Mouse (Mus musculus): ENCODE data around the gene Slc25a38.

The Slc25a38 gene

DNA sequence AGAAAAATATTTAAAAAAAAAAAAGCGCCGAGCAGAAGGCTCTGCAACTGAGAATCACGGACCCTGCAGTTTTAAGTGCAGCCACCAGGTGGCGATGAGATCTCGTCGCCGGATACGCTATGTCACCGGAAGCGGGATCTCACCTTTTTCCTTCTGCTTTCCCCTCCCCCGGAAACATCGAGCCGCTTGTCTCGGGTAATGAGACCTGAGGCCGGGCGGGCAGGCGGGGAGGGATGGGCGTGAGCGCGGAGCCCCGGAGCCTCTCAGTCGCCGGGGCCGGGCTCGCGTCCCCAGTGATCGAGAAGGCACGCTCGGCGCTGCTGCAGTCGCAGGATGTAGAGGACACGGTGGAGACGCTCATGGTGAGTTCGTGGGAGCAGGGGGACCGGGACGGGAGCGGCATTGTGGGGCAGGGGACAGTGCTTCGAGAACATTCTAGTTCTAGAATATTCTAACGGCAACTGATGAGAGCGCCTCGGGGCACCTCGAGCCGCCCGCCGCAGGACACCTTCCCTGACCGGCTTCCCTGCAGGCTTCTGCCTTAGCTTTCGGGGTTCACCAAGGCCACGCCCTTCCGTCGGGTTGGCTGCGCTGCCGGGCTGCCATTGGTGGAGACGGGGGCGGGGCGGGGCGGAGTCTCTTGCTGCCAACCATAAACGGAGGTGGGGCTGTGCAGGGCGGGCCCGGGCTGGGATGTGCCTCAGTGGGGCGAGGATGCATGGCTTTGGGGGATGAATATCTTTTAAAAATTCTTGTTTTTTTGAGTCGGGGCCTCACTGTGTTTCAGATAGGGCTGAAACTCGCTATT, at the start of gene Slc25a38:
TSS of gene Slc25a38 (plus strand) at position 164 of the 808 bp plus-strand sequence.
- peak; percentile 91 to 95 for DNase-seq (ENCODE audit: low spot score in 2 of 2)

DNA sequence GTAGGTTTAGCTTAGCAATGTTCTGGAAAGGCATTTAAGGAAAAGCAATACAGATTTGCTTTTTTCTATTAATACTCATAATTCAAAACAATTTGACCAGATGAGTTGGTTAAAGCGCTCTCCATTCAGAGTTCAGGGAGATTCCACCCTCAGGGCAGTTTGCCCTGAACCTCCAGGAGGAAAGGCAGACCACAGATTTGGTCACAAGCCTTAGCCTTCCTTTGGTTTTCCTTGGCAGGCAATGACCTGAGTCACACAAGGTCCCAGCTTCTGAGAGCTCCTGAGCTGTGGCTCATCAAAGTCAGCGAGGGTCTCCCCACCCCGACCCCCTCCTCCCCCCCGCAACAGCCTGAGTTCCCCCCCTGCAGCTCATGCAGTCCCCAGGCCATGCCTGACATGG, 45.9 kb upstream of the Slc25a38 start:
- no peak for DNase-seq (ENCODE audit: low spot score in 2 of 2)

DNA sequence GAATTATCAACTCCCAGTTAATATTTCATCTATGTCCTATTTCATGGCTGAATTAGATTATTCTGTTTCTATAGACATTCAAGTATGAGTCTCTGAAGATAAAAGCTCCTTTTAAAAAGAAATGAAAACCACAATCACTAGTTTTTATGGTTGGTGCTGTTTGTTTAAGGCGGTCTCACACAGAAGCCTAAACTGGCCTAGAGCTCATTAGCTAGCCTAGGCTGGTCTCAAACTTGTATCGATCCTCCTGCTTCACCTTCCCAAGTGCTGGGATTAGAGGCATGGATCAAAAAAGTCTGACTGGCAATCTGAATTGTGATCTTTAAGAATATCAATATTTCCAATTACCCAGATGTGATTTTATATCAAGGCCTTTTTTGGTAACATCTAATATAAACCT, 42.6 kb upstream of the Slc25a38 start:
- no peak for DNase-seq (ENCODE audit: low spot score in 2 of 2)

DNA sequence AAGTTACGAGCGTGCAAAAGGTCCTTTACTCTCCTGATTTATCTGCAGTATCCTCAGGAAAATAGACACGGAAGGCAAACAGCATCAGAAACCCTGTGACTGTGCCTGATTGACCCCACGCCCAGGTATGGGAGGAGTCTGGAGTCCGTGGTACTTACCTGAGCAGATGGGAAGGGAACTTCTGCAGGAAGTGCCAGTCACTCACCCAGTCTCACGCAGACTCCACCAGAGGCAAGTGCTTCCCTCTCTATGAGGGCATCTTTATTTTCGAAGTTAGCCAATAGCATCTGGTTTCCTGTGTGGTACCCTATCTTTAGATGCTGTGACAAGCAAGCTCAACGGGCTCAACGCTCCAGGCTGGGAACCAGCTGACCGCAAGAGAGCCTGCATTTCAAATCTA, 42.1 kb upstream of the Slc25a38 start:
- peak in 1 of 2 experiments; percentile 24 for DNase-seq (ENCODE audit: low spot score in 2 of 2)

DNA sequence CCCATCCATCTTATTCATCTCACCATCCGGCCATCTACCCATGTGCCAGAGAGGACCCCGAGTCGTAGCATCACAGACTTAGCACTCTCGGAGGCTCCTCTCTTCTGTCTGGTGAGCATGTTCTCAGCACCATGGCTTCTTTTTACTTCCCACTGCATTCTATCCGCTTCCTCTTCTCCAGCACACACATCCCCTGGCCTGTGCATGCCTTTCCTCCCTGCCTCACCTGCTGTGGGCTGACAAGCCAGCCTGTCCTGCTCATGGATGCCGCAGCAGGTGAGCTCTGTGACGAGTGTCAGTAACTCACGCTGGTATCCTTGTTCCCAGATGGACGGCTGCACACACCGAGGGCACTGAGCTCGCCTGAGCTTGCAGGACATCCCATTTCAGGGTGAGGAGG, 40.4 kb upstream of the Slc25a38 start, which contains the start of gene Cx3cr1:
TSS of gene Cx3cr1 (minus strand) at position 101 of the 400 bp plus-strand sequence.
- no peak for DNase-seq (ENCODE audit: low spot score in 2 of 2)

DNA sequence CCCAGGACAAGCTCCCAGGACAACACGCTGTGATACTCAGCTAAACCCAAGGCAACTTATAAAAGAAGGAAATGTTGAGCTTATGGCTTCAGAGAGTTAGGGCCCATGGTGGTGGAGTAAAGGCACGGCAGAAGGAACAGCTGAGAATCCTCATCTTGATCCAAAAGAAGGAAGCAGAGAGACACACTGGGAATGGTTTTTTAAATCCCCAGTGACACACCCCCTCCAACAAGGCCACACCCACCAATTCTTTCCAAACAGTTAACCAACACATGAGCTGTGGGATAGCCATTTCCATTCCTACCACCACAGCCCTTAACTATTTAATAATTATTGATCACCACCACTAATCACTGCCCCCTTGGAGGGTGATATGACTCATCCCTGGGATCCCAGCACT, 38.9 kb upstream of the Slc25a38 start:
- DNase-seq (ENCODE audit: low spot score in 2 of 2): no peak

DNA sequence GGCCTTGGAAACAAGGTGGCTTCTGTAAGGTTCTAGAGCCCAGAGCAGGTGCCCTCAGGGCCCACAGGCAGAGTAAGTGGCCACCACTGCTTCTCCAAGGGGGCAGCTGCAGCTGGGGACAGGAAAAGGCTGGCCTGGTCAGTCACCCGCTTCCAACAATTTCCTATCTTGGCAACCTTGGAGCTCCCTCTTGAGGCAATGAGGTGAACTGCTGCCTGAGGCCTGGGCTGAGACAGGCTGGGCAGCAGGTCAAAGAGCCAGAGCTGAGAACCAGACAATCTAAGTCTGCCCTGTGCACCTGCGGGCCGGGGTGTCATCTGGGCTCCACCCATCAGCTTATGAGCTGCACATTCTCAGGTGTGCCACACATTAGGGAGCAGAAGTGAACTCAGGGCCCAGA, 37.0 kb upstream of the Slc25a38 start:
- peak; percentile 51 to 76 for DNase-seq (ENCODE audit: low spot score in 2 of 2)

DNA sequence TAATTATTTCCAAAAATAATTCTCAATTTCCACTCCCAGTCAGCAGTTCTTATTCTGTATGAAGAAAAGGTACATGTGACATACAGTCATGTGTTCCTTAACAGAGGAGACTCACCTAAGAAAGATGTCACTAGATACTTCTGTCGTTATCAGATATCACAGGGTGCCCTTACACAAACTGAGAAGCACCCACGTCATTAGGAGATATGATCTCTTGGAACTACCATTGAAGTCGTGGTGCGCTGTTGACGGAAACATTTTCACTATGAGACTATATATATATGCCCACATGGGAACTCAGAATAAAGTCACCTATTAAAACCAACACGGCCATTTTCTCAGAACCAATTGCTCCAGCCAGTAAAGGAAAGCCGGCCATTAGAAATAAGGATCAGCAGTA, 35.7 kb upstream of the Slc25a38 start:
- DNase-seq (ENCODE audit: low spot score in 2 of 2): no peak

DNA sequence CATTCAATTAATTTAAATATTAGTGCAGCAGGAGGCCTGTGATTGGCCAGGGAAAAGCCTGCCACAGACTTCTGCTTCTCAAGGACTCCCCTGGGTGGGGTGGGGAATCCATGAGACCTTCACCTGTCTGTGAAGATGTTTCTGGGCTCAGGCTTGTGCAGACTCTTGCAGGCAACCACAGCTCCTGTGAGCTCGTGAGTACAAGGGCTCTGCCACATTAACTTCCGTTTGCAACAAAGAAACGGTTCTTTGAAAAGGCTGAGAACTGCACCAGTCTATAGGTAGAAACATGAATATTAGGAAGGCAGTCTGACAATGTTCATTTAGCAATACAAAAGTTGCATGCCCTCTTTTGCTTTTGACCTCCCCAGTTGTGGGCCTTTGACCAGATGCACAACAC, 31.9 kb upstream of the Slc25a38 start:
- DNase-seq (ENCODE audit: low spot score in 2 of 2): no peak

DNA sequence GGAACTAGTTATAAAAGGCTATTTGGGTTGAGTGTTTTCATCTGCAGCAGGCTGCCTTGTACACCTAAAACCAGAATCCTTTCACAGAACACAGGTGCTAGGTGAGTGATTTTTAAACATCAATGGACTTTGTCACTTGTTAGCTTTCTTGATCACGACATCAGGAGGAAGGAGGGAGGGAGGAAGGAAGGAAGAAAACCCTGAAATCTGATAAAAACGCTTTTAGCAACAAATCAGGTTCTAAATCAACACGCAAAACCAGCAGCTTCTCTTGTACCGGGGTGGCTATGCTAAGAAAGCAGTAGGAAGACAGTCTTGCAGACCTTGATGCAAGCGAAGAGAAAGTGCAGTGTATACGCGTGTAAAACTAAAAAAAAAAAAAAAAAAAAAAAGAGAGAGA, 30.3 kb upstream of the Slc25a38 start:
- no peak for DNase-seq (ENCODE audit: low spot score in 2 of 2)

DNA sequence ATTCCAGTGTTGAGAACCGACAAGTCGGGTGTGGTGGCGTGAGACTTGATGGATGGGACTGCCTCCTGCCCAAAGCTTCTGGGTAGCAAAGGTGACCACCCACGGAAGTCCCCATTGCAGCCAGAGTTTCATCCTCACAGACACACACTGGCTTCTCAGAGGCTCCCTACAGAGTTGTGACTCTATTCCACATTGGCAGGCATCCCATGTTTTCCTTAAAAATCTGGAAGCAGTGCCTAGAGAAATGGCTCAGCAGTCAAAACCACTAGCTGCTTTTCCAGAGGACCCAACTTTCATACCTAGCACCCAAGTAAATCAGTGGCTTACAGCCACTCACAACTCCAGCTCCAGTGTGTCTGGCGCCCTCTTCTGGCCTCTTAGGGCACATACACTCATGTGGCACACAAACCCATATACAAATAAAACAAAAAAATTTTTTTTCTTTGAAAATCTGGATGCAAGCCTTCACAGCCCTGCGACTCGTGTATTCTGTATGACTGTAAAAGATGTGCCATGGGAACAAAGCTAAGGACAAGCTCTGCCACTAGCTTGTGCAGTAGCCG, 29.5 kb upstream of the Slc25a38 start:
- no peak for DNase-seq (ENCODE audit: low spot score in 2 of 2)

DNA sequence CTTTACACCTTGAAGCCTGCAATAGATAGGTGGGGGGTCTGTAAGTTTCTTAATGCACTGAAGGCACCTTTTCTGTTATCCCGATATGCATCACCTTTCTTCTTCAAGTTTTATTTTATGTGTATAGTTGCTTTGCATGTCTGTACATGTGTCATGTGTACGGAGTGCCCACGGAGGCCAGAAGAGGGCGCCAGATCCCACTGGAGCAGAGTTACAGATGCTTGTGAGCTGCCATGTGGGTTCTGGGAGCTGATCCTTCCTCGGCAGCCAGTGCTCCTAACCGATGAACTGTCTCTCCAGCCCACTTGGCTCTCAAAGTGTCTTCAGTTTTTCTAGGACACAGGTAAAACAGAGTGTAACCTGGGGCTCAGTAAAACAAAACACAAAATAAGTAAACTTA, 28.9 kb upstream of the Slc25a38 start:
- no peak for DNase-seq (ENCODE audit: low spot score in 2 of 2)

DNA sequence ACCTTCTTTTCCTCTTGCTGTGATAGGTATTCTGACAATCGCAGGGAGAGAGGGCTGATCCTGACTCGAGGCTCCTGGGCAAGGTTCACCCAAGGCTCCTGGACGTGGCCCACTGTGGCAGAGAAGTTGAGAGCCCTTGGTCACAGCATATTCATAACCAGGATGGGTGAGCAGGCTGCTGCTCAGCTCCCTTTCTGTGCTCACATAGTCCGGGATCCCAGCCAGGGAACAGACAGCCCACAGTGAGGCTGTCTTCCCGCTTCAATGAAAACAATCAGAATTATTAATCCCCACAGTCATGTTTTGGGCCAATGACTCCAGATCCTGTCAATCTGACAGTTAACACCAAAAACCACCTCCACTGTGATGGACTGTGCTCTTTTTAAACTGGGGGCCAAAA, 28.2 kb upstream of the Slc25a38 start:
- no peak for DNase-seq (ENCODE audit: low spot score in 2 of 2)

DNA sequence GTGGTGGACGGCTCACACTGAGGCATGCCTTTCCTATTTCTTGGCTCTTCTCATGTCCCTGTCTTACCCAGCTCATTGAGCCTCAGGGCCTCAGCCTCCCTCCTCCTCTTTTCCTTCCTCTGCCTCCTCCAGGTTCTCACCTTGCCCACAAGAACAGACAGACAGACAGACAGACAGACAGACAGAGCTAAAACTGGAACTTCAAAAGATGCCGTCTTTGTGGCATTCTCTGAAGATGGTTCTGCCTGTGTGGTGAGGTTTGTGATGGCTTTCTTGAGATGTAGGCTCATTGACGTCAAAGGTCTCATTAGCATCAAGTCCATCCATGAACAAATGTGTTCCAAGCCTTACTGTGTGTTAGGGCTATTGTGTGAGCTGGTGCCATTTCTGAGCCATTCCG, 27.5 kb upstream of the Slc25a38 start:
- no peak for DNase-seq (ENCODE audit: low spot score in 2 of 2)

DNA sequence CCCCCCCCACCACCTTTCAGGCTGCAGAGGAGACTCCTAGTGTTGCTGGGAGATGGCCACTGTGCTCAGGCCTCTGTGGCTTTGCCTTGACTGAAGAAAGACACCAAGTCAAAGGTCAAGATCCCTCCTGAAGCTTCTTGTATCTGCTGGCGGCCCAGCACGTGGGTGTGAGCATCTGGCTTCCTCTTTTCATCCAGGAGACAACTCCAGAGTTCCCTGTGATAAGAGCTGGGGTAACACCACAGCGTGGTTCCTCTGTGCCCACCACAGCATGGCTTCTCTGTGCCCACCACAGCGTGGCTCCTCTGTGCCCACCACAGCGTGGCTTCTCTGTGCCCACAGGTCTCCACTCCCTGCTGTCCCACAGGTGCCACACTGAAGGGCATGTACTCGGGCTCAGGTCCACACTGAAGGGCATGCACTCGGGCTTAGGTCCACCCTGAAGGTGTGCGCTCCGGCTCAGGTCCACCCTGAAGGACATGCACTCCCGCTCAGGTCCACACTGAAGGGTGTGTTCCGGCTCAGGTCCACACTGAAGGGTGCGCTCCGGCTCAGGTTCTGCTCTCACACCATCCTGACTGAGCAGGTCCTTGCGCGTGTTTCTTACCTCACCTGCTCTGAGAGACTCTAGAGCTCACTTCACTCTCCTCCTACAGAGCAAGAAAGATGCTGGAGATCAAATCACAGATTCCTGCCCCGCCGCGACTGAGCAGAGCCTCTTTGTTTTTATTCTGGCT, 26.8 kb upstream of the Slc25a38 start:
- DNase-seq (ENCODE audit: low spot score in 2 of 2): no peak

DNA sequence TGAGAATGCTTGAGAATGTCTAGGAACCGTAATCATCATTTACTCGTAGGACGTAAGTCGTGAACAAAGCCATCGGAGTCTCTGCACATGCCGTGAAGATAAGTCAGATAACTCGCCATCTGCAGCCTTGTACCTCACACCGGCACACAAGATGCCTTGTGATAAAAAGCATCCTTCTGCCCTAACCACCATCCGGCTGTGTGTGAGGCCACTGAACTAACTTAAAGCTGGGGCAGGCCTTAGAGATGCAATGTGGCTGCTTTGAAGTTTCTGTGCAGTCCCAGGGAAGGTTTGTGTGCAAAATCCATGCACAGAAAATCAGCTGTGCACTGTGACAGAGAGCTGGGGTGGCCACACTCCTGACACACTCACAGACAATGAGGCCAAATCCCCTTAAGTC, 25.8 kb upstream of the Slc25a38 start:
- no peak for DNase-seq (ENCODE audit: low spot score in 2 of 2)

DNA sequence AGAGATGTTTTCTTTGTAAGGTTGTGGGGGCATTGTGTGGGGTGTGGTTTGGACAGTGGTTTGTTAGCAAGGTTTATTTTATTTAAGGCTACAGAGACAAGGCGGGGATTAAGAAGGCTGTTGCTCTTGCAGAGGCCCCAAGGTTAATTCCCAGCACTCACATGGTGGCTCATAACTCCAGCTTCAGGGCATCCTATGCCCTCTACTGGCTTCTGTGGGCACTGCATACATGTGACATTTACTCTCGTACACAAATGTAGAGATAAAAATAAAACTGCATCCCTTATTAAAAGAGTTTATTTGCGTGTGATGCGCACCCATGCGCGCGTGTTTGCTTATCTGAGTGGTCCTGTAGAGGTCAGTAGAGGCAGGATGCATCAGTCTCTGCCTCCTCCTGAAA, 21.0 kb upstream of the Slc25a38 start:
- DNase-seq (ENCODE audit: low spot score in 2 of 2): no peak

DNA sequence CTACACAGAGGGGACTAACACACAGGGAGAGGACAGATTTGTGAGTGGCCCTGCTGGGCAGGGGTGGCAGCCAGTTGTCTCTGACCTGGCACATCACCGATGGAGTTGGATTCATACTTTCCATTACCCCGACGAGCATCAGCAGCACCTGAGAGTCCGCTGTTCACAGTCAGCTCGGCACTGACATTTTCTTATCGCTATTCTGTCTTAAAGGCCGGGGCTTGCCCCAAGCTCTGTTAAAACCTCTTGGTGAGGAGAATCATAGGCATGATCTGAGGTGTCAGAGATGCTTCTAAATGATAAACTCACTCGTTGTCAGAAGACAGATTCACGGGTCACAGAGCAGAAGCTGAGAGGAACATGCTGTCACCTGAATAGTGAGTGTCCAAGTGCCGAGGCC, 19.1 kb upstream of the Slc25a38 start:
- no peak for DNase-seq (ENCODE audit: low spot score in 2 of 2)

DNA sequence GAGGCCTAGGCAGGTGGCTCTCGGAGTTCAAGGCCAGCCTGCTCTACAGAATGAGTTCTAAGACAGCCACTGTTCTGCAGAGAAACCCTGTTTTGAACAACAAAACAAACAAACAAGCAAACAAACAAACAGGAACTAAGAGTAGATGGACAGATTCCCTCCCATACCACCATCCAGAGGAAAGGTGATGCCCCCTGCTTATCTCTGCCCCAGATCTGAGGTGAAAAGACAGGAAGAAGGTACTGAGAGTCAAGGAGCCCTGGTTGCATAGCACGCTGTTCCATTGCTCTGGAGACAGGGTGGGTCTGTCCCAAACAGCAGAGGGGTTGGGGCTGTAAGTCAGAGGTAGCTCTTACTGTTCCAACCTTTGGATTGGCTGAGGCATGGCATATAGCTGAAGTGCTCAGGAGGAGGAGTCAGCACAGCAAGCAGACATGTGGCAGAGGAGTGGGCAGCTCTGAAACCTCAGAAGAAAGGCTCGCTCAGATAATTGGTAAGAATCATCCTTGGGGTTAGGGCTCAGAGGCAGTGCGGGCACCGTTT, 18.4 kb upstream of the Slc25a38 start, which contains the start of gene Ccr8:
TSS of gene Ccr8 (plus strand) at position 419 of the 543 bp plus-strand sequence.
- no peak for DNase-seq (ENCODE audit: low spot score in 2 of 2)

DNA sequence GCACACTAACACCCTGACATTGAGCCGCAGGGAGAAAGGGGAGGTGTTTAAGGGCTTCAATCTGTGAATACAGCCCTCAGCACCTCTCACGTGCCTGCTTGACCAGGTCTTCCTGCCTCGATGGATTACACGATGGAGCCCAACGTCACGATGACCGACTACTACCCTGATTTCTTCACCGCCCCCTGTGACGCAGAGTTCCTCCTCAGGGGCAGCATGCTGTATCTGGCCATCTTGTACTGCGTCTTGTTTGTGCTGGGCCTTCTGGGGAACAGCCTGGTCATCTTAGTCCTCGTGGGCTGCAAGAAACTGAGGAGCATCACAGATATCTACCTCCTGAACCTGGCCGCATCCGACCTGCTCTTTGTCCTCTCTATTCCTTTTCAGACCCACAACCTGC, 16.5 kb upstream of the Slc25a38 start:
- DNase-seq (ENCODE audit: low spot score in 2 of 2): no peak

DNA sequence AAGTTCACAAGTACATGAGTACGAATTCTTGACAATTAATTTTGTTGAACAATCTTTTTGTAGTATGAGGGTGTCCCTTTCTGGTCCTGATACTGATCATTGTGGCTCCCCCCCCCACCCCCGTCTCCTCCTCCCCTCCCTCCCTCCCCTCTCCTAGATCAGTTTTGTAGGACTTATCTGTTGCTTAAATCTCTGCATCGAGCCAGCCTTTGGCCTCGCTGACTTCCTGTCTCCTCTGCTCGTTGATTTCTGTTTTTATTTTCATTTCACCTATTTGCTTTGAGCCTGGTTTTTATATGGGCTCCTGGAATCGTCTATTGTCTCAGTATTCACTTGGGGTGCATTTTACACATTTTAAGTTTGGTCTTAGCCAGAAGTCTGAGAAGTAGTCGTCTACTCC, 14.3 kb upstream of the Slc25a38 start:
- DNase-seq (ENCODE audit: low spot score in 2 of 2): no peak

DNA sequence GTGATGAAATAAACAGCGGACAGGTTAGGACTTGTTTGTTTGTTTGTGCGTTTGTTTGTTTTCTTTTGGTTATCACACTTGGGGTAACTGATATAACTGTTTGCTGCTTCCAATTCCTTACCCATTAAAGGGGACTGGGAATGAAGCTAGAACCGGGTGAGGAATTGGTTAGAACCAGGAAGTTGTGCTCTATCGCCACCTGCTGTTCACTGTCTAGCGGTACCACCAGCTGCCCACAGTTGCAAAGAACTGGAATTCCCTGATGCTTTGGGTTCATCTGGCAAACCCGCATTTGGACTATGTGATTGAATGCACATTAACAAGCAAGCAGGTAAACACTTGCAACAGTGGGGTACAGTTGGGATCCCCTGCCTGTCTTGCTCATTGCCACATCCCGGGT, 11.5 kb upstream of the Slc25a38 start:
- peak in 1 of 2 experiments; percentile 70 for DNase-seq (ENCODE audit: low spot score in 2 of 2)

DNA sequence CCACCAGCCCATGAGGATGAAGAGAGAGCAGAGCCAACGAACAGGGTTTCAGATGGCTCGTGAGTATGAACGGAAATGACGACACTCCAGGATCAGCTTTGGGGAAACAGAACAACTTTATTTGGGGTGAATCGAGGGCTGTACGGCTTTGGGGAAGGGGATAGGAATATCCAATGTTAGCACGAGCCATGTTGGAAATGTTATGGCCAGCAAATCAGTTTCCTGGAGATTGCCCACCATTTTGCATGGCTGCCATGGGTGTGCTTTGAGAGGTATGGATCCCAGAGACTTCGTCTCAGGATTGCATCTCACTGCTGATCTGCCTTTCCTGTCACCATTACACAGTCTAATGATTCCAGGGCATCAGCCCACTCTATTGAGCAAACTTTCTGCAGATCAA, 10.9 kb upstream of the Slc25a38 start:
- no peak for DNase-seq (ENCODE audit: low spot score in 2 of 2)
